In the genomic region with DNA sequence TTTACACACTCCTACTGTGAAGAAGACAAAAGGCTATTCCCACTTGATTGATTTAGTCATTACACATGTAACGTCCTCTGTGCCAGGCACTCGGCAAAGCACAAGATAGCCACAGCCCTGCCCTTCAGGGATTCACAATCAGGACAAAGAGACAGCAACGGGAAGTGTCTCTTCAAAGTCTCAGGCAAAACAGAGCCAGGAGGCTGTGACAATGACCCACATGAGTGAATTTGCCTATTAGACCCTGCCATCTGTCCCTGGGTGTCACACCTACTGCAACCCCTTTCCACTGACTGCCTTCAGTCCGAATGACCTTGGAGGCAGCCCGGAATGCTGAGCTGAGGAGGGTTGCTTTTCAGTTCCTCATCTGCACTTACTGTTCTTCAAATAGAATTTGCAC, we compare ENCODE assay signal across 8 mouse cellular contexts.
DNase-seq lines count a peak whose midpoint lies in the region; ATAC-seq and TF ChIP-seq lines count a peak whose summit lies in the region.

No protein-coding gene starts in this region.

- TF ChIP-seq CTCF in heart, postnatal 0 days (IDR thresholded peaks at IDR 0.05; ENCODE audit: low read depth) = no peak

- H3K9me3 ChIP-seq in heart, postnatal 0 days (replicated peaks; ENCODE audit: control insufficient read depth, low read length) = no peaks in the 10 kb centered on the region
- H3K9me3 ChIP-seq in midbrain, embryonic 16.5 days (replicated peaks; ENCODE audit: control insufficient read depth, low read length, poor library complexity, severe bottlenecking) = no peaks in the 10 kb centered on the region

- H3K27ac ChIP-seq in heart, postnatal 0 days (ENCODE audit: low read depth) = peak overlapping the region; percentile 72
- H3K27ac ChIP-seq in midbrain, embryonic 16.5 days (ENCODE audit: low read length) = peak overlapping the region; percentile 85

- no peak for TF ChIP-seq EP300 in heart, postnatal 0 days (IDR thresholded peaks at IDR 0.05; ENCODE audit: low read depth)

- intact Hi-C loops in heart, postnatal 36 days (cut with DNase I) = no loop called here
- intact Hi-C loops in gastrocnemius, postnatal 36 days (cut with DNase I) = no loop called here

- 0 out of 2 replicates have a peak overlapping the region, but pooled peaks have one; percentile 32 for H3K9ac ChIP-seq in heart, postnatal 0 days (replicated peaks; ENCODE audit: low read depth, low read length)
- peak overlapping the region; percentile 71 for H3K9ac ChIP-seq in midbrain, embryonic 16.5 days (ENCODE audit: low read depth, low read length)

- H3K4me3 ChIP-seq in heart, postnatal 0 days (ENCODE audit: low read depth, low read length) = peak overlapping the region; percentile 23; the same call in 1 of the 2 replicates
- H3K4me3 ChIP-seq in midbrain, embryonic 16.5 days (ENCODE audit: low read depth, low read length) = peak overlapping the region; percentile 33

- H3K4me1 ChIP-seq in heart, postnatal 0 days (ENCODE audit: control insufficient read depth, insufficient read depth) = peaks cover 33% of the 10 kb centered on the region
- H3K4me1 ChIP-seq in midbrain, embryonic 16.5 days (ENCODE audit: control insufficient read depth, insufficient read depth, low read length) = peaks cover 20% of the 10 kb centered on the region

- ATAC-seq in heart, postnatal 0 days (ENCODE audit: insufficient read depth, low read depth) = no peak
- ATAC-seq in midbrain, embryonic 16.5 days = peak; percentile 29

- no peaks in the 10 kb centered on the region for H3K36me3 ChIP-seq in heart, postnatal 0 days (replicated peaks; ENCODE audit: control insufficient read depth, insufficient read depth, low read length)
- H3K36me3 ChIP-seq in midbrain, embryonic 16.5 days (ENCODE audit: control insufficient read depth, insufficient read depth, low read length) = no peaks in the 10 kb centered on the region

- H3K4me2 ChIP-seq in heart, postnatal 0 days (ENCODE audit: low read depth, low read length) = peak overlapping the region; percentile 53
- peak overlapping the region; percentile 67 for H3K4me2 ChIP-seq in midbrain, embryonic 16.5 days (ENCODE audit: low read length)

- WGBS in heart, postnatal 0 days = 7% methylated on average over 5 of the region's 5 CpGs
- WGBS in midbrain, embryonic 16.5 days = 6% methylated on average over 5 of the region's 5 CpGs

- no peaks in the 10 kb centered on the region for H3K27me3 ChIP-seq in heart, postnatal 0 days (ENCODE audit: control insufficient read depth, insufficient read depth, low read length)
- no peaks in the 10 kb centered on the region for H3K27me3 ChIP-seq in midbrain, embryonic 16.5 days (ENCODE audit: control insufficient read depth, insufficient read depth, low read depth, low read length)

- DNase-seq in heart, adult 18-20 months = peak; percentile 7 to 26
- DNase-seq in heart, postnatal 36 days = no peak
- peak; percentile 24 to 27 for DNase-seq in cerebellum, postnatal 25 days
- peak; percentile 22 for DNase-seq in heart, postnatal 0 days (ENCODE audit: low spot score)
- DNase-seq in layer of hippocampus, postnatal 25 days (ENCODE audit: extremely low spot score in 1 of 2, low spot score in 1 of 2) = no peak
- no peak for DNase-seq in gastrocnemius, postnatal 36 days
- DNase-seq in kidney, postnatal 25 days = no peak

Comparison
In these comparisons a context has a peak if more than half of its experiments do, and no peak if none do; other contexts are left out.
1. DNase-seq: peak in heart, adult 18-20 months (2 of 2), cerebellum, postnatal 25 days (2 of 2) and heart, postnatal 0 days (single experiment); none in heart, postnatal 36 days (0 of 2), layer of hippocampus, postnatal 25 days (0 of 2), gastrocnemius, postnatal 36 days (0 of 2) and kidney, postnatal 25 days (0 of 2).